Mouse (Mus musculus) CD4-positive helper T cell, adult 2 months (primary cell): ENCODE data around the gene Galnt7.

ENCODE experiments used
- DNase-seq: peaks from one replicate; pipeline ENCODE4 v3.0.0-alpha.2; 2012; ENCODE audit warnings: low read depth, missing footprints, low spot score

Gene Galnt7

GRCm38 (mm10) chr8:57585128-57585442, 67.7 kb downstream of the Galnt7 start:
- no peak for DNase-seq

- DNase-seq = no peak
These were observed 68.3 kb downstream of the Galnt7 start for GRCm38 (mm10) chr8:57584416-57585127.

GRCm38 (mm10) chr8:57579845-57580244, 73.0 kb downstream of the Galnt7 start:
- peak; percentile 68 for DNase-seq

GRCm38 (mm10) chr8:57577301-57577700, 75.5 kb downstream of the Galnt7 start:
- peak; percentile 46 for DNase-seq

GRCm38 (mm10) chr8:57576238-57576637, 76.6 kb downstream of the Galnt7 start:
- DNase-seq = peak; percentile 83

GRCm38 (mm10) chr8:57575336-57575735, 77.5 kb downstream of the Galnt7 start:
- no peak for DNase-seq

GRCm38 (mm10) chr8:57574398-57574797, 78.4 kb downstream of the Galnt7 start:
- peak; percentile 82 for DNase-seq

- DNase-seq = no peak
These were observed 79.0 kb downstream of the Galnt7 start for GRCm38 (mm10) chr8:57573844-57574243.

- DNase-seq = no peak
These were observed 82.9 kb downstream of the Galnt7 start for GRCm38 (mm10) chr8:57569886-57570285.

- no peak for DNase-seq
These were observed 83.4 kb downstream of the Galnt7 start for GRCm38 (mm10) chr8:57569400-57569795.

- DNase-seq = no peak
These were observed 84.0 kb downstream of the Galnt7 start for GRCm38 (mm10) chr8:57568633-57569399.

- DNase-seq = no peak
These were observed 84.8 kb downstream of the Galnt7 start for GRCm38 (mm10) chr8:57567998-57568397.

- no peak for DNase-seq
These were observed 87.8 kb downstream of the Galnt7 start for GRCm38 (mm10) chr8:57565039-57565438.

GRCm38 (mm10) chr8:57563726-57564125, 89.1 kb downstream of the Galnt7 start:
- DNase-seq = no peak

GRCm38 (mm10) chr8:57562741-57563140, 90.1 kb downstream of the Galnt7 start:
- no peak for DNase-seq

GRCm38 (mm10) chr8:57560926-57561325, 91.9 kb downstream of the Galnt7 start:
- DNase-seq = no peak

GRCm38 (mm10) chr8:57552102-57553032, 100.5 kb downstream of the Galnt7 start:
- DNase-seq = no peak

GRCm38 (mm10) chr8:57547581-57547980, 105.3 kb downstream of the Galnt7 start:
- DNase-seq = no peak

GRCm38 (mm10) chr8:57546834-57547233, 106.0 kb downstream of the Galnt7 start:
- DNase-seq = no peak

- no peak for DNase-seq
These were observed 106.4 kb downstream of the Galnt7 start for GRCm38 (mm10) chr8:57546401-57546800.

GRCm38 (mm10) chr8:57541405-57541804, 111.4 kb downstream of the Galnt7 start:
- no peak for DNase-seq

- DNase-seq = no peak
These were observed 111.9 kb downstream of the Galnt7 start for GRCm38 (mm10) chr8:57540951-57541350.
